Mouse (Mus musculus) forebrain, embryonic 14.5 days (tissue): Measurements from ENCODE around the gene Rras. TPM values are rescaled to one million over a fixed set of nuclear protein-coding genes. Genes with fewer than 3 reads are reported as not detected.

Source experiments
- ATAC-seq: fragments of 200-750 bp; cut with Nextera tagmentation; 2 replicates; pipeline ENCODE4 v1.8.0; 2017; ENCODE audit warnings: mild to moderate bottlenecking, moderate library complexity
- DNase-seq: peaks from one replicate; pipeline ENCODE4 v3.0.0-alpha.2; 2015; ENCODE audit warnings: low spot score
- H3K27ac ChIP-seq: fragments of 300-500 bp; sonication (generic); 2 replicates; pipeline ENCODE4 v1.5.1; 2014; ENCODE audit warnings: low read depth, mild to moderate bottlenecking, control low read depth, low read length, moderate library complexity
- H3K27me3 ChIP-seq: fragments of 300-500 bp; sonication (generic); replicated peaks from 2 replicates; pipeline ENCODE4 v1.6.1; 2014; ENCODE audit warnings: low read length, control low read depth, mixed read lengths; ENCODE audit not compliant: control insufficient read depth, insufficient read depth
- H3K36me3 ChIP-seq: fragments of 300-500 bp; sonication (generic); 2 replicates; pipeline ENCODE4 v1.6.1; 2014; ENCODE audit warnings: low read length, control low read depth; ENCODE audit not compliant: control insufficient read depth, insufficient read depth
- H3K4me1 ChIP-seq: fragments of 300-500 bp; sonication (generic); 2 replicates; pipeline ENCODE4 v1.6.1; 2014; ENCODE audit warnings: antibody characterized with exemption, low read length, control low read depth; ENCODE audit not compliant: control insufficient read depth, insufficient read depth
- H3K4me2 ChIP-seq: fragments of 300-500 bp; sonication (generic); 2 replicates; pipeline ENCODE4 v1.6.1; 2014; ENCODE audit warnings: mild to moderate bottlenecking, control low read depth, low read length
- H3K4me3 ChIP-seq: fragments of 300-500 bp; sonication (generic); 2 replicates; pipeline ENCODE4 v1.5.1; 2014; ENCODE audit warnings: low read depth, low read length, control low read depth
- H3K9ac ChIP-seq: fragments of 300-500 bp; sonication (generic); 2 replicates; pipeline ENCODE4 v1.6.1; 2014; ENCODE audit warnings: mild to moderate bottlenecking, low read length, control low read depth, moderate library complexity
- H3K9me3 ChIP-seq: fragments of 300-500 bp; sonication (generic); replicated peaks from 2 replicates; pipeline ENCODE4 v1.6.1; 2016; ENCODE audit warnings: low read length, control low read depth, mixed read lengths; ENCODE audit not compliant: control insufficient read depth
- whole genome bisulfite sequencing: fragments of 180-500 bp; shearing (Covaris S2); extraction: QIAGEN DNeasy Blood & Tissue Kit; methylation state at CpG from one replicate; pipeline ENCODE4 v1.1.7; 2014; 5-methylcytosine and 5-hydroxymethylcytosine counted together
- polyA plus RNA-seq: library from polyadenylated mRNA; unstranded; fragments of >200 nt; fragmentation: Nextera tagmentation; extraction: Ambion mirVana; gene quantifications from 2 replicates; pipeline ENCODE4 v1.2.1, GENCODE M21; 2014

The Rras gene
- polyA plus RNA-seq, 1 experiment from 2014 or later = 14.7 TPM

- H3K36me3 ChIP-seq = peaks cover 53% of the 10 kb centered on the region
- no peaks in the 10 kb centered on the region for H3K9me3 ChIP-seq
- peaks cover 18% of the 10 kb centered on the region for H3K4me1 ChIP-seq
- H3K27ac ChIP-seq = no peak overlapping the region
- no peak for ATAC-seq
- no peak overlapping the region for H3K9ac ChIP-seq
- H3K4me3 ChIP-seq = no peak overlapping the region
- WGBS = 34% methylated on average over 6 of the region's 6 CpGs
- no peaks in the 10 kb centered on the region for H3K27me3 ChIP-seq
- H3K4me2 ChIP-seq = no peak overlapping the region
- peak; percentile 77 for DNase-seq
These were observed 34.7 kb upstream of the Rras start for GRCm38 (mm10) chr7:44983085-44983484.

- H3K4me1 ChIP-seq = peaks cover 26% of the 10 kb centered on the region
- 79% methylated on average over 6 of the region's 7 CpGs for WGBS
- H3K9ac ChIP-seq = peak overlapping the region; percentile 91; the same call in 1 of the 2 replicates
- no peaks in the 10 kb centered on the region for H3K27me3 ChIP-seq
- DNase-seq (no peak), ATAC-seq (no peak)
- no peaks in the 10 kb centered on the region for H3K9me3 ChIP-seq
- H3K36me3 ChIP-seq = peaks cover 44% of the 10 kb centered on the region
- no peak overlapping the region for H3K27ac ChIP-seq
- H3K4me3 ChIP-seq = peak overlapping the region; percentile 82
- H3K4me2 ChIP-seq = peak overlapping the region; percentile 68
These were observed 33.6 kb upstream of the Rras start for GRCm38 (mm10) chr7:44983944-44984832.

GRCm38 (mm10) chr7:44984833-44985164, 33.0 kb upstream of the Rras start:
- H3K9me3 ChIP-seq = no peaks in the 10 kb centered on the region
- H3K36me3 ChIP-seq = peaks cover 40% of the 10 kb centered on the region
- no peaks in the 10 kb centered on the region for H3K27me3 ChIP-seq
- no peak for DNase-seq
- peak overlapping the region; percentile 39; the same call in 1 of the 2 replicates for H3K27ac ChIP-seq
- peaks cover 26% of the 10 kb centered on the region for H3K4me1 ChIP-seq
- H3K4me3 ChIP-seq = peak overlapping the region; percentile 82
- 46% methylated on average over 3 of the region's 3 CpGs for WGBS
- no peak for ATAC-seq
- H3K9ac ChIP-seq = peak overlapping the region; percentile 91; the same call in 1 of the 2 replicates
- peak overlapping the region; percentile 68 for H3K4me2 ChIP-seq

GRCm38 (mm10) chr7:44985595-44986191, 32.1 kb upstream of the Rras start:
- Histone ChIP-seq H3K4me2 (peak overlapping the region; percentile 68), H3K9ac (peak overlapping the region; percentile 91), H3K27ac (peak overlapping the region; percentile 94), H3K9me3 (no peaks in the 10 kb centered on the region), H3K4me1 (peaks cover 26% of the 10 kb centered on the region), H3K36me3 (peaks cover 37% of the 10 kb centered on the region), H3K27me3 (no peaks in the 10 kb centered on the region), H3K4me3 (peak overlapping the region; percentile 82)
- under 1% methylated on average over 43 of the region's 45 CpGs for WGBS
- ATAC-seq = peak; percentile 1
- DNase-seq = peak; percentile 69

GRCm38 (mm10) chr7:44986192-44986878, 31.4 kb upstream of the Rras start, which contains the start of gene Prmt1:
TSS of gene Prmt1 (minus strand) at chr7:44986568.
- H3K9me3 ChIP-seq = no peaks in the 10 kb centered on the region
- H3K27me3 ChIP-seq = no peaks in the 10 kb centered on the region
- peaks cover 37% of the 10 kb centered on the region for H3K36me3 ChIP-seq
- peak within 1 kb of the TSS; percentile 70 for H3K4me2 ChIP-seq
- WGBS = under 1% methylated on average over 42 of the region's 42 CpGs
- peaks cover 26% of the 10 kb centered on the region for H3K4me1 ChIP-seq
- ATAC-seq (peak; percentile 96), DNase-seq (peak; percentile 100)
- peak within 1 kb of the TSS; percentile 82 for H3K4me3 ChIP-seq
- H3K9ac ChIP-seq = peak within 1 kb of the TSS; percentile 91
- peak within 1 kb of the TSS; percentile 94 for H3K27ac ChIP-seq

GRCm38 (mm10) chr7:44986879-44987718, 30.7 kb upstream of the Rras start:
- H3K27ac ChIP-seq = peak overlapping the region; percentile 93
- no peaks in the 10 kb centered on the region for H3K27me3 ChIP-seq
- no peaks in the 10 kb centered on the region for H3K9me3 ChIP-seq
- H3K4me1 ChIP-seq = peaks cover 26% of the 10 kb centered on the region
- WGBS = under 1% methylated on average over 29 of the region's 29 CpGs
- peak; percentile 16 for ATAC-seq
- peak overlapping the region; percentile 70 for H3K4me2 ChIP-seq
- peak overlapping the region; percentile 79 for H3K9ac ChIP-seq
- peaks cover 33% of the 10 kb centered on the region for H3K36me3 ChIP-seq
- H3K4me3 ChIP-seq = peak overlapping the region; percentile 82
- DNase-seq = no peak

- Histone ChIP-seq H3K9me3 (no peaks in the 10 kb centered on the region), H3K27me3 (no peaks in the 10 kb centered on the region), H3K36me3 (peaks cover 49% of the 10 kb centered on the region), H3K4me3 (peak overlapping the region; percentile 45), H3K4me2 (peak overlapping the region; percentile 81), H3K27ac (no peak overlapping the region), H3K9ac (peak overlapping the region; percentile 59), H3K4me1 (peaks cover 16% of the 10 kb centered on the region)
- 11% methylated on average over 10 of the region's 10 CpGs for WGBS
- DNase-seq (no peak), ATAC-seq (no peak)
These were observed 21.1 kb upstream of the Rras start for GRCm38 (mm10) chr7:44996672-44997071.
